Mouse (Mus musculus) lung, postnatal 4 days (tissue): ENCODE data around the gene Cfl1.
"Not testable (repeated sequence)": the region's sequence is repeated elsewhere in the genome, so short reads cannot be mapped to it uniquely, and the experiment has no call there.

ENCODE experiments used
- DNase-seq, 2 experiments: peaks; one replicate each; pipeline ENCODE4 v3.0.0; 2021

The Cfl1 gene

GRCm38 (mm10) chr19:5466916-5467500, 23.2 kb upstream of the Cfl1 start:
- no peak for DNase-seq

- DNase-seq: no peak
Observed at GRCm38 (mm10) chr19:5468374-5468773, 21.9 kb upstream of the Cfl1 start, which contains the start of gene Ctsw. Gene Ctsw (minus strand): TSS chr19:5468507.

GRCm38 (mm10) chr19:5471846-5472245, 18.4 kb upstream of the Cfl1 start:
- DNase-seq: no peak

- no peak for DNase-seq
Observed at GRCm38 (mm10) chr19:5472857-5473256, 17.4 kb upstream of the Cfl1 start.

- DNase-seq: peak; percentile 90 to 95
Observed at GRCm38 (mm10) chr19:5473720-5474119, 16.5 kb upstream of the Cfl1 start, which contains the start of gene Efemp2. Gene Efemp2 (plus strand): TSS chr19:5473954.

- DNase-seq: peak; percentile 61 to 83
Observed at GRCm38 (mm10) chr19:5474281-5475068, 15.8 kb upstream of the Cfl1 start.

GRCm38 (mm10) chr19:5475069-5475714, 15.1 kb upstream of the Cfl1 start:
- DNase-seq: peak in 1 of 2 experiments; percentile 39

GRCm38 (mm10) chr19:5477004-5477667, 13.1 kb upstream of the Cfl1 start:
- DNase-seq: no peak

GRCm38 (mm10) chr19:5477668-5478300, 12.5 kb upstream of the Cfl1 start:
- DNase-seq: no peak

GRCm38 (mm10) chr19:5480016-5480415, 10.2 kb upstream of the Cfl1 start:
- DNase-seq: no peak

- no peak for DNase-seq
Observed at GRCm38 (mm10) chr19:5481398-5481797, 8.9 kb upstream of the Cfl1 start.

GRCm38 (mm10) chr19:5483386-5484359, 6.6 kb upstream of the Cfl1 start:
- no peak for DNase-seq

- DNase-seq: no peak
Observed at GRCm38 (mm10) chr19:5484496-5484895, 5.8 kb upstream of the Cfl1 start.

GRCm38 (mm10) chr19:5485371-5485770, 4.9 kb upstream of the Cfl1 start:
- no peak for DNase-seq

GRCm38 (mm10) chr19:5485821-5486220, 4.4 kb upstream of the Cfl1 start:
- DNase-seq: no peak

- DNase-seq: peak; percentile 60 to 80
Observed at GRCm38 (mm10) chr19:5486286-5486685, 4.0 kb upstream of the Cfl1 start.

GRCm38 (mm10) chr19:5486771-5487170, 3.5 kb upstream of the Cfl1 start:
- DNase-seq: no peak

GRCm38 (mm10) chr19:5487768-5488550, 2.3 kb upstream of the Cfl1 start, which contains the start of gene Mus81:
Gene Mus81 (minus strand): TSS chr19:5488402.
- peak; percentile 96 to 98 for DNase-seq

- peak; percentile 98 for DNase-seq
Observed at GRCm38 (mm10) chr19:5488878-5489571, 1.2 kb upstream of the Cfl1 start.

- not testable (repeated sequence) for DNase-seq
Observed at GRCm38 (mm10) chr19:5489721-5490120, 534 bp upstream of the Cfl1 start.
